Mouse (Mus musculus): ENCODE measurements around the gene Pla2g6.

The Pla2g6 gene

DNA sequence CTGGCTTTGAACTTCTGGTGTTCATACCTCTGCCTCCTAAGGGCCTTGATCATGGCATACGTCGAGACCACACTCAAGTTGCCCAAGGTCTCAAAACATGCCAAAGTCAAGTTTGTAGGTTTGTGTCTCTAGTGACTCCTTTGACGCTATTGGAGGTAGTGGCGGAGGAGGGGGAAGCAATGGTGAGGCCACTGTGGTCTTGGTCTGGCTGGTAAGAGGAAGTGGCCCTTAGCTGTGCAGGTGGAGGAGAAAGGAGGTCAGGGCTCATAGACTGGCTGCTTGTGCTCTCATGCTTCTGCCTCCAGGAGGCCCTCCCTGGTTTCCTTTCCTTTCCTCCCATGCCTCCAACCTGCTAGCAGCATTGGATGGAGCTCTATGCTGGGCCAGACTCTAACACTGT, 22.7 kb upstream of the Pla2g6 start:
- no peak for DNase-seq (ENCODE audit: low read depth, low spot score)

GRCm38 (mm10) chr15:79348651-79349050, 20.5 kb upstream of the Pla2g6 start:
- DNase-seq (ENCODE audit: low read depth, low spot score) = no peak

- peak; percentile 77 for DNase-seq (ENCODE audit: low read depth, low spot score)
These were observed 19.8 kb upstream of the Pla2g6 start for GRCm38 (mm10) chr15:79347845-79348506.

DNA sequence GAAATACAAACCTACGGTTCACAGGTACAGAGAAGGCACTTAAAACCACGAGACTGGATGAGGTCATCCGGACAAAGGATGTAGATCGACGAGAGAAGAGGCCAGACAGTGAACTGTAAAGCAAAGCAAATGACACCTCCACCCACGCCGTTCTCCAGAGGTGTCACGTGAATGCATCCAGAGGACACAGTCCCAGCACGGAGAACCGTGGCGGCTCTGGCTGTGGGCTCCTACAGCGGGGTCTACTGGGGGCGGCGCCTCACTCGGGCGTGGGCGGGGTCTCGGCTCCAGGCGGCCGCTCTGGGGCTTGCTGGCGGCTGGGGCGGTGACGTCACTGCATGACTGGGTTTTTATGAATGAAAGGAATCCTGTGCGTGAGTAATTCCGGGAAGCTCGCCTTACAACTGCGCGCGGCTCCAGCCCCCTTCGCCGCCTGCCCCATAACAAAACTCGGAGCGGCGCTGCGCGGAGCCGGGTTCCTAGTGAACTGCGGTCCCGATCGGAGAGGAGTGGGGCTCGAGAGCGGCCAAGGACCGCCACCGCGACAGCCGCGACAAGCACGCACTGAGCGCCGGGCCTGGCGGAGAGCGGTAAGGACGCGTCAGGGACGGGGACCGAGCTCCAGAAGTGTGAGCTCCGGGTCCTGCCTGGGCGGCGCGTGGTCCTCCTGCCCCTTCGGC, 19.1 kb upstream of the Pla2g6 start:
- DNase-seq (ENCODE audit: low read depth, low spot score) = peak; percentile 94

GRCm38 (mm10) chr15:79346051-79346793, 18.0 kb upstream of the Pla2g6 start, which contains the start of gene Maff:
Gene Maff, plus strand, starts transcription at chr15:79346621.
- peak; percentile 48 for DNase-seq (ENCODE audit: low read depth, low spot score)

DNA sequence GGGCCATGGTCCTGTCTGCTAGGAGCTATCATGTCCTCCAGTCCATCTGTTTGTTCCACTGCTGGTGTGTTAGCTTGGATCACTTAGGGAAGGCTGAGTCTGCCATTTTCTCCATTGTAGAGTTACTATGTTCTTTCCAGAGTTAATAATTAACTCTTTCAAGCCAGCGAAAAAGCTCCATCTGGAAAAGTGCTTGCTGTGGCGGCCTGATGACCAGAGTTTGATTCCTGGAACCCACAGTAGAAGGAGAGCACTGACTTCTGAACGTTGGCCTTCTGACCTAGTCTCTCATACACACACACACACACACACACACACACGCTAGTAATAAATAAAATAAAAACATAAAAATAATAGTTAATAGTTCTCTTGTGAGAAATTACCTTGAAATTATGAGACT, 16.4 kb upstream of the Pla2g6 start:
- no peak for DNase-seq (ENCODE audit: low read depth, low spot score)

DNA sequence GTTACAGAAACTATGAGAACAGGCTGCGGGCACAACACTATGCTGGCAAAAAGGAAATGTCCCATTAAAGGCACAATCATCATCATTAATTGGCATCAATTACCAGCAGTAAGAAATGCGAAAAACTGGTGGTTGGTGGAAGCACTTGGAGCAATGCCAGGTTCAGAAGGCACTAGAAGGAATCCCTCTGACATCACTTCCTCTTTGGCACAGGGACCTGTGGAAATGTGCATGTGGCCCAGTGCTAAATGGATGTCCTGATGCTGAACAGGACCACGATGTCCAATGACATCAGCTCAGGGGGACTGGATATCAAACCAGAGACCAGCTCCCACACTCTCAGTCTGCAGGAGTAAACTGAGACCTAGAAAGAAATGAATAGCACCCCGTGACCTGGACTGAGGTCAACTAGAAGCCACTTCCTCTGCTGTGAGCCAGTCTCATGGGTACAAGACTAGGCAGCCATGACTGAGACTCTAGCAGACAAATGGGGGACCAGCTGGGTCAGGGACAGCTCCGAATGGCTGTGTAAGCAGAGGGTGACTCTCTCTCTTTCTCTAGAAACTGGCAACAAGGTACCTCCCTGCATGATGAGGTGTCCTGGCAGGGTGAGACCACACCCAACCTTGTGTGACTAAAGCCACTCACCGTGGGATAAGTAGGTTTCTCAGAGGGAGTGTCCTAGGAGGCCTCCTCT, 14.6 kb upstream of the Pla2g6 start:
- peak; percentile 34 for DNase-seq (ENCODE audit: low read depth, low spot score)

DNA sequence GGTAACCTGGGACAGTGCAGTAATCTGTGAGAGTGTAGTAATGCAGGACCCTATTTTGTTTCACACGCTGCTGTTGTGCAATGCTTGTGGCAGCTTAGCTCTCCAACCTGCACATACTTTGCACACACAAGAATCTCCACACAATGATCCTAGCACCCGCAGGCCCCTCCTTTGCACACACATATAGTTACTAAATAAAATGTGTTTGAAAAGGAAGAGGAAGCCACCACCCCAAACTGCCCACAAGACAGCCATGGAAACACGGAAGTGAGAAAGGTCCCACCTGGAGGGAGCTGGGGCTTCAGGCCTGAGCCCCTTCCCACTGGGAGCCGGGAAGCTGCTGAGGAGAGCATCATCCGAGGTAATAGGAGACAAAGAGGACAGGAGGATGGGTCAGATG, 10.8 kb upstream of the Pla2g6 start:
- DNase-seq (ENCODE audit: low read depth, low spot score) = no peak

DNA sequence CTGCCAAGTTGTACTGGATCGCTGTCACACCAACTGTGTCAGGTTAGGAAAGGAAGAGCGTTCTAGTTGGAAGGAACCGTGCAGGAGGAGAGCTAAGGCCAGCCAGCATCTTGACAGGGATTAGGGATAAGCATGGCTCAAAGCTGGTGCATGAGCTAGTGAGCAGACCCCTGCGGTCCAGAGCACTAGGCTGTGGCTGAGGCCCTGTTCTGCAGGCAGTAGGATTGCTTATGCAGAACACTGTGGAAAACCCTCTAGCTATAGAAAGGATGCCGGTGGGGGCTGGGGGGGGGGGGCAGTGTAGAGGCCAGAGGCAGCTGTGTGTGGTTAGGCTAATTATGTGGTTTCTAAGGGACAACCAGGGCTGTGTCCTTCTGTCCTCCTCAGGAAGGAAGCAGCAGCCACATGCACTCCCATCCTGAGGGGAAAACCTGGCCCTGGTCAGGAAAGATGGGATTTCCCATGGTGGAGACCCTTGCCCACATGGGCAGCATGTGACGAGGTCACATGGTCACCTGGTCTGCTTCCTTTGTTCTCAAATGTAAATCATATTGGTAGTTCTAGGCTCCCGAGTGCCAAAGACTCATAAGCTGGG, 7.0 kb upstream of the Pla2g6 start:
- no peak for DNase-seq (ENCODE audit: low read depth, low spot score)

GRCm38 (mm10) chr15:79333409-79333808, 5.2 kb upstream of the Pla2g6 start:
- peak; percentile 83 for DNase-seq (ENCODE audit: low read depth, low spot score)

DNA sequence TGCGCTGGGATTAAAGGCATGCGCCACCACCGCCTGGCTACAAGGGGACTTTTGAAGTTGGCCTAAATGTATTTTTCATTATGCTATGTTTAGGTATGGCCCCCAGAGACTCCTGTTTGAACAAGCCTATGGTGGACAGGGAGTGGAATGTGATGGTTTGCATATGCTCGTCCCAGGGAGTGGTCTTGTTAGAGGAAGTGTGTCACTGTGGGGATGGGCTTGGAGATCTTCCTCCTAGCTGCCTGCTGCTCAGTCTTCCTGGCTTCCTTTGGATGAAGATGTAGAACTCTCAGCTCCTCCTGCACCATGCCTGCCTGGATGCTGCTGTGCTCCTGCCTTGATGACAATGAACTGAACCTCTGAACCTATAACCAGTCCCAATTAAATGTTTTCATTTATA, 2.3 kb upstream of the Pla2g6 start:
- no peak for DNase-seq (ENCODE audit: low read depth, low spot score)

- DNase-seq (ENCODE audit: low read depth, low spot score) = no peak
These were observed 1.8 kb upstream of the Pla2g6 start for GRCm38 (mm10) chr15:79329979-79330363.

GRCm38 (mm10) chr15:79329346-79329978, 1.3 kb upstream of the Pla2g6 start:
- DNase-seq (ENCODE audit: low read depth, low spot score) = peak; percentile 51

GRCm38 (mm10) chr15:79328939-79329275, 717 bp upstream of the Pla2g6 start:
- DNase-seq (ENCODE audit: low read depth, low spot score) = peak; percentile 50

- peak; percentile 74 for DNase-seq (ENCODE audit: low read depth, low spot score)
These were observed 924 bp downstream of the Pla2g6 start for GRCm38 (mm10) chr15:79326971-79327961.

GRCm38 (mm10) chr15:79326264-79326663, 1.9 kb downstream of the Pla2g6 start:
- DNase-seq (ENCODE audit: low read depth, low spot score) = no peak

- DNase-seq (ENCODE audit: low read depth, low spot score) = no peak
These were observed 2.4 kb downstream of the Pla2g6 start for GRCm38 (mm10) chr15:79325742-79326141.

- DNase-seq (ENCODE audit: low read depth, low spot score) = no peak
These were observed 3.8 kb downstream of the Pla2g6 start for GRCm38 (mm10) chr15:79324373-79324772.

DNA sequence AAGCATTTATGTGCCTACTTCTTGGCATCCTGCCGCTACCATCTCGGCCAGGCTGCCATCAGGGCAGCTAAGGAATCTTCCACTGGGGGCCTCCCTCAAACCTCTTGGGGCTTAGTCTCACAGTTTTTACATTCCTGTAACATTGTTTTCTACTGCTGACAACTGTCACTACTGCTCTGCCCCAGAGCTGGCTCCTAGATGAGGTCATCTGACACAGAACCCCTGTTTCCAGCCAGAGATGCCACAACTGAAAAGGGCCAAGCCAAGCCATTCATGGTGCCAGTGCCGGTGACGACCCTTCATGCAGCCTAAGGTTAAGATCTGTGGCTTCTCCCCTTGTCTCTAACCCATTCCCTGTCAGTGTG, 4.4 kb downstream of the Pla2g6 start:
- no peak for DNase-seq (ENCODE audit: low read depth, low spot score)
